Mouse (Mus musculus): Measurements from ENCODE around the gene Gm20695.

The Gm20695 gene

GRCm38 (mm10) chr16:3895173-3895792, 10.8 kb downstream of the Gm20695 start:
- no peak for DNase-seq

- DNase-seq, result no peak
These were observed 11.6 kb downstream of the Gm20695 start for GRCm38 (mm10) chr16:3896046-3896445.

- DNase-seq, result no peak
These were observed 12.1 kb downstream of the Gm20695 start for GRCm38 (mm10) chr16:3896553-3896952.

- no peak for DNase-seq
These were observed 23.0 kb downstream of the Gm20695 start for GRCm38 (mm10) chr16:3907471-3907870.

GRCm38 (mm10) chr16:3908537-3909111, 24.2 kb downstream of the Gm20695 start, which contains the start of the genes 1700037C18Rik and Cluap1:
Gene 1700037C18Rik (minus strand): TSS chr16:3908689.
Gene Cluap1 (plus strand): TSS chr16:3908801.
- DNase-seq, result peak; percentile 95

- no peak for DNase-seq
These were observed 24.7 kb downstream of the Gm20695 start for GRCm38 (mm10) chr16:3909118-3909517.

GRCm38 (mm10) chr16:3920756-3921155, 36.3 kb downstream of the Gm20695 start:
- no peak for DNase-seq

- no peak for DNase-seq
These were observed 39.1 kb downstream of the Gm20695 start for GRCm38 (mm10) chr16:3923515-3923914.

- DNase-seq, result no peak
These were observed 39.5 kb downstream of the Gm20695 start for GRCm38 (mm10) chr16:3923966-3924365.

- DNase-seq, result no peak
These were observed 44.1 kb downstream of the Gm20695 start for GRCm38 (mm10) chr16:3928582-3928981.

- DNase-seq, result no peak
These were observed 44.7 kb downstream of the Gm20695 start for GRCm38 (mm10) chr16:3929151-3929550.

- no peak for DNase-seq
These were observed 49.1 kb downstream of the Gm20695 start for GRCm38 (mm10) chr16:3933536-3933935.

- no peak for DNase-seq
These were observed 49.6 kb downstream of the Gm20695 start for GRCm38 (mm10) chr16:3934091-3934490.

- DNase-seq, result no peak
These were observed 50.3 kb downstream of the Gm20695 start for GRCm38 (mm10) chr16:3934701-3935100.

- no peak for DNase-seq
These were observed 66.7 kb downstream of the Gm20695 start for GRCm38 (mm10) chr16:3951141-3951540.

- DNase-seq, result peak; percentile 32 to 36
These were observed 71.9 kb downstream of the Gm20695 start for GRCm38 (mm10) chr16:3956369-3956768.

- peak; percentile 36 for DNase-seq
These were observed 74.8 kb downstream of the Gm20695 start for GRCm38 (mm10) chr16:3959261-3959660.

GRCm38 (mm10) chr16:3964990-3965389, 80.5 kb downstream of the Gm20695 start:
- DNase-seq, result peak; percentile 47 to 59

- no peak for DNase-seq
These were observed 81.1 kb downstream of the Gm20695 start for GRCm38 (mm10) chr16:3965534-3965933.

Measured in cerebellum, postnatal 14 days (tissue).